Mouse (Mus musculus): Measurements from ENCODE around the gene Itga8. TPM values are rescaled to one million over a fixed set of nuclear protein-coding genes. Genes with fewer than 3 reads are reported as not detected.

The Itga8 gene
- polyA plus RNA-seq, 1 experiment from 2014 or later, result 20.0 TPM

- Histone ChIP-seq H3K4me2 (replicated peaks; ENCODE audit: low read depth, low read length) (no peak overlapping the region), H3K27me3 (replicated peaks; ENCODE audit: insufficient read depth, low read length) (no peaks in the 10 kb centered on the region), H3K9me3 (ENCODE audit: low read length) (no peaks in the 10 kb centered on the region), H3K4me3 (ENCODE audit: low read depth, low read length) (no peak overlapping the region), H3K27ac (ENCODE audit: low read length) (no peak overlapping the region), H3K36me3 (ENCODE audit: insufficient read depth, low read length) (no peaks in the 10 kb centered on the region), H3K4me1 (ENCODE audit: insufficient read depth, low read depth, low read length) (no peaks in the 10 kb centered on the region), H3K9ac (replicated peaks; ENCODE audit: low read depth) (no peak overlapping the region)
- whole genome bisulfite sequencing, result 57% methylated on average over 7 of the region's 7 CpGs
- peak; percentile 46 for DNase-seq (ENCODE audit: low spot score)
- no peak for TF ChIP-seq EP300 (IDR thresholded peaks at IDR 0.05)
- TF ChIP-seq CTCF (IDR thresholded peaks at IDR 0.05), result no peak
- ATAC-seq, result peak; percentile 21; the same call in 1 of the 2 replicates
These were observed 103.0 kb downstream of the Itga8 start for GRCm38 (mm10) chr2:12198699-12199098.

DNA sequence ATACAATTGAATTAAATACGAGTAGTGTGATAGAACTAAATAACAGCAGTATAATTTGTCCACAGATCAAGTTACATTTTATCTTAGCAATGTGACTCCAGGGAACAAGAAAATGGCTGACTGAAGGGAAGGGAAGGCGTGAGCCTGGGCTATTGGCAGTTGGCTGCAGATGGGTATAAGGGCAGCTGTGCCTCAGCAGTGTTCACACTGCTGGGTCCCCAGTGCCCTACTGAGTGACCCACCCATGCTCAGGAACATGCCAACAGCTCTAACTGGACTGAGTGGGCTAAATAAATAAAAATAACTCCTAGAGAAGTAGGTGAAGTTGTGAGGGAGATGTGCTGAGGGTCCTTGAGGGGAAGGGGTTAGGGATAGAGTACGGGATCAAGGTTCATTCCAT, 103.5 kb downstream of the Itga8 start:
- DNase-seq (ENCODE audit: low spot score), result no peak
- Histone ChIP-seq H3K9ac (replicated peaks; ENCODE audit: low read depth) (no peak overlapping the region), H3K4me2 (replicated peaks; ENCODE audit: low read depth, low read length) (no peak overlapping the region), H3K4me1 (ENCODE audit: insufficient read depth, low read depth, low read length) (no peaks in the 10 kb centered on the region), H3K27me3 (replicated peaks; ENCODE audit: insufficient read depth, low read length) (no peaks in the 10 kb centered on the region), H3K4me3 (ENCODE audit: low read depth, low read length) (no peak overlapping the region), H3K9me3 (ENCODE audit: low read length) (no peaks in the 10 kb centered on the region), H3K36me3 (ENCODE audit: insufficient read depth, low read length) (no peaks in the 10 kb centered on the region), H3K27ac (ENCODE audit: low read length) (no peak overlapping the region)
- TF ChIP-seq EP300 (IDR thresholded peaks at IDR 0.05) (no peak), CTCF (IDR thresholded peaks at IDR 0.05) (no peak)
- no peak for ATAC-seq
- WGBS, result 86% methylated on average over 3 of the region's 3 CpGs

- DNase-seq (ENCODE audit: low spot score), result no peak
- H3K4me3 ChIP-seq (ENCODE audit: low read depth, low read length), result no peak overlapping the region
- 71% methylated on average over 4 of the region's 4 CpGs for WGBS
- no peak overlapping the region for H3K4me2 ChIP-seq (replicated peaks; ENCODE audit: low read depth, low read length)
- no peak for ATAC-seq
- H3K4me1 ChIP-seq (ENCODE audit: insufficient read depth, low read depth, low read length), result no peaks in the 10 kb centered on the region
- TF ChIP-seq EP300 (IDR thresholded peaks at IDR 0.05) (no peak), CTCF (IDR thresholded peaks at IDR 0.05) (no peak)
- H3K9me3 ChIP-seq (ENCODE audit: low read length), result no peaks in the 10 kb centered on the region
- no peaks in the 10 kb centered on the region for H3K27me3 ChIP-seq (replicated peaks; ENCODE audit: insufficient read depth, low read length)
- H3K9ac ChIP-seq (replicated peaks; ENCODE audit: low read depth), result no peak overlapping the region
- no peaks in the 10 kb centered on the region for H3K36me3 ChIP-seq (ENCODE audit: insufficient read depth, low read length)
- H3K27ac ChIP-seq (ENCODE audit: low read length), result no peak overlapping the region
These were observed 104.0 kb downstream of the Itga8 start for GRCm38 (mm10) chr2:12197711-12198110.

GRCm38 (mm10) chr2:12189026-12189425, 112.7 kb downstream of the Itga8 start:
- Histone ChIP-seq H3K4me2 (replicated peaks; ENCODE audit: low read depth, low read length) (no peak overlapping the region), H3K36me3 (ENCODE audit: insufficient read depth, low read length) (no peaks in the 10 kb centered on the region), H3K27me3 (replicated peaks; ENCODE audit: insufficient read depth, low read length) (no peaks in the 10 kb centered on the region), H3K27ac (ENCODE audit: low read length) (no peak overlapping the region), H3K9ac (replicated peaks; ENCODE audit: low read depth) (no peak overlapping the region), H3K4me1 (ENCODE audit: insufficient read depth, low read depth, low read length) (no peaks in the 10 kb centered on the region), H3K4me3 (ENCODE audit: low read depth, low read length) (no peak overlapping the region), H3K9me3 (ENCODE audit: low read length) (no peaks in the 10 kb centered on the region)
- no peak for TF ChIP-seq CTCF (IDR thresholded peaks at IDR 0.05)
- no peak for TF ChIP-seq EP300 (IDR thresholded peaks at IDR 0.05)
- ATAC-seq (no peak), DNase-seq (ENCODE audit: low spot score) (no peak)
- WGBS, result 52% methylated on average over 6 of the region's 6 CpGs

- Histone ChIP-seq H3K36me3 (ENCODE audit: insufficient read depth, low read length) (no peaks in the 10 kb centered on the region), H3K9ac (replicated peaks; ENCODE audit: low read depth) (no peak overlapping the region), H3K27ac (ENCODE audit: low read length) (no peak overlapping the region), H3K9me3 (ENCODE audit: low read length) (no peaks in the 10 kb centered on the region), H3K4me1 (ENCODE audit: insufficient read depth, low read depth, low read length) (no peaks in the 10 kb centered on the region), H3K4me3 (ENCODE audit: low read depth, low read length) (no peak overlapping the region), H3K4me2 (replicated peaks; ENCODE audit: low read depth, low read length) (no peak overlapping the region), H3K27me3 (replicated peaks; ENCODE audit: insufficient read depth, low read length) (no peaks in the 10 kb centered on the region)
- DNase-seq (ENCODE audit: low spot score), result no peak
- TF ChIP-seq EP300 (IDR thresholded peaks at IDR 0.05), result no peak
- no peak for TF ChIP-seq CTCF (IDR thresholded peaks at IDR 0.05)
- no peak for ATAC-seq
- 60% methylated on average over 5 of the region's 5 CpGs for WGBS
These were observed 114.1 kb downstream of the Itga8 start for GRCm38 (mm10) chr2:12187646-12188045.

DNA sequence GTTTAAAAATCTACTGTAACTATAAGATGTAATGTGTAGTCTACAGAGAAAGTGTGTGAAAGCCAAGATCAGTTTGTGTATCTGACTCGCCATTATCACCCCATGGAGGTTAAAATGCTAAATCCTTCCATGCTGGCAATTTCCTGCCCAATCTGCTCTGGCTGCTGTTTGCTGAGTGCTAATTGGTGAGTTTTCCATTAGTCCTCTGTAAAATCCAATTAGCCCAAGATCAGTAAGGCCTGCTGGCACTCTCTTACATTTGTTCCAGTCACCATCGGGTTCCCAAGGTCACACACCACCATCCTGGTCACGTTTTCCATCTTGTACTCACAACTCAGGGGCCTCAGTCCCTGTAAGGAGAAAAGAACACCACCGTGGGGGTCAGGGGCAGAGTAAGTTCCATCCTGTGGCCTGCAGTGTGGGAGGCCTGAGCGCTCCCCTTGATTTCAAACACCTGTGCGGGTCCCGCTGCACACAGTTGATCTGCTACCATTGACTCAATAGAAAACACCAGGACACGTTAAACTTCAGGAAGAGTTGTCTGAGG, 119.2 kb downstream of the Itga8 start:
- WGBS, result 68% methylated on average over 8 of the region's 8 CpGs
- Histone ChIP-seq H3K4me1 (ENCODE audit: insufficient read depth, low read depth, low read length) (no peaks in the 10 kb centered on the region), H3K27ac (ENCODE audit: low read length) (no peak overlapping the region), H3K4me3 (ENCODE audit: low read depth, low read length) (no peak overlapping the region), H3K36me3 (ENCODE audit: insufficient read depth, low read length) (no peaks in the 10 kb centered on the region), H3K27me3 (replicated peaks; ENCODE audit: insufficient read depth, low read length) (no peaks in the 10 kb centered on the region), H3K9ac (replicated peaks; ENCODE audit: low read depth) (no peak overlapping the region), H3K4me2 (replicated peaks; ENCODE audit: low read depth, low read length) (no peak overlapping the region), H3K9me3 (ENCODE audit: low read length) (no peaks in the 10 kb centered on the region)
- no peak for TF ChIP-seq CTCF (IDR thresholded peaks at IDR 0.05)
- no peak for TF ChIP-seq EP300 (IDR thresholded peaks at IDR 0.05)
- DNase-seq (ENCODE audit: low spot score) (no peak), ATAC-seq (no peak)

GRCm38 (mm10) chr2:12180635-12181034, 121.1 kb downstream of the Itga8 start:
- Histone ChIP-seq H3K4me3 (ENCODE audit: low read depth, low read length) (no peak overlapping the region), H3K27me3 (replicated peaks; ENCODE audit: insufficient read depth, low read length) (no peaks in the 10 kb centered on the region), H3K9me3 (ENCODE audit: low read length) (no peaks in the 10 kb centered on the region), H3K9ac (replicated peaks; ENCODE audit: low read depth) (no peak overlapping the region), H3K4me1 (ENCODE audit: insufficient read depth, low read depth, low read length) (no peaks in the 10 kb centered on the region), H3K36me3 (ENCODE audit: insufficient read depth, low read length) (no peaks in the 10 kb centered on the region), H3K4me2 (replicated peaks; ENCODE audit: low read depth, low read length) (no peak overlapping the region), H3K27ac (ENCODE audit: low read length) (no peak overlapping the region)
- WGBS, result 59% methylated on average over 2 of the region's 2 CpGs
- DNase-seq (ENCODE audit: low spot score) (no peak), ATAC-seq (no peak)
- TF ChIP-seq EP300 (IDR thresholded peaks at IDR 0.05) (no peak), CTCF (IDR thresholded peaks at IDR 0.05) (no peak)
